Mouse (Mus musculus): Measurements from ENCODE around the gene Dnaja2.

DNA sequence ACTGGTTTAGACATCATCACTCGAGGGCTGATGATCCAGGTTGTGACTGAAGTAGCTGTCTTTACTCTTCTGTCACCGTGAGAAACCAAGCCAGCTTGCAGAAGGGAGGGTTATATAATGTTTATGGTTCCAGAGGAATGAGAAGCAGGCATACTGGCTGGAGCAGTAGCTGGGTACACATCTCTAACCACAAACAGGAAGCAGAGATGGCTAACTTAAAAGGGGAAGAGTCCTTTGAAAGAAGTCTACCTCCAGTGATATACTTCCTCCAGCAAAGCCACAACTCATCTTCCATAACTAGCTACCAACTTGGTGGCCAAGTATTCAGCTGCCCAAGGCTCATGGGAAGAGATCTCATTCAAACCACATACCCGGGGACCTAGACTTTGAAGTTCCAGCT is 23.7 kb downstream of the Dnaja2 start:
- TF ChIP-seq CTCF (IDR thresholded peaks at IDR 0.05; ENCODE audit: insufficient read depth, low read length): no peak
- TF ChIP-seq POLR2A (IDR thresholded peaks at IDR 0.05; ENCODE audit: borderline replicate concordance, extremely low read depth, low read depth, low read length): no peak
